ENCODE assay signal across 8 mouse cellular contexts in the genomic region with DNA sequence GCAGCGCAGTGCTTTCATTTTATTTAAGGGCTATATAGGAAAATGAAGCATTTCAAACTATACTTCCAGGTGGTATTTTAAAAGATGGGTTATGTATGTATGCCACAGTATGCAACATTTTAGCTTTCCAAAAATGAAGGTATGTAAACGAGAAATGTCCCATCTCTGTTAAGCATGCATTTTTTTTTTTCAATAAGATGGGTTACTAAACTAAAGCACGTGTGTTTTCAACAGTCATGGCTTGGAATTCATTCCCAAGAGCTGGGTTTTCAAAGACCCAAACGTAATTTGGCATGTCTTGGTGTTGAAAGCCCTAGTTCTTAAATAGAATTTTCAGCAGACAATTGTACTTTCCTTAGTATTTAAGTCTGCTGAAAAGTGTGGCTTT. TPM values are rescaled to one million over a fixed set of nuclear protein-coding genes. Genes with fewer than 3 reads are reported as not detected.
DNase-seq lines count a peak whose midpoint lies in the region; ATAC-seq and TF ChIP-seq lines count a peak whose summit lies in the region.

No protein-coding gene starts in this region.

- peak overlapping the region; percentile 88 for H3ac ChIP-seq in C2C12 (ENCODE audit: control insufficient read depth, insufficient read length, low read depth)

- 18% methylated on average over 4 of the region's 4 CpGs for WGBS in heart, embryonic 10.5 days
- 20% methylated on average over 4 of the region's 4 CpGs for WGBS in forebrain, embryonic 10.5 days
- 5% methylated on average over 4 of the region's 4 CpGs for WGBS in liver, embryonic 13.5 days (ENCODE audit: insufficient replicate concordance)

- peaks cover 47% of the 10 kb centered on the region for H3K79me2 ChIP-seq in C2C12 (ENCODE audit: control insufficient read depth, insufficient read depth)

- H3K27ac ChIP-seq in heart, embryonic 10.5 days: peak overlapping the region; percentile 98
- peak overlapping the region; percentile 100 for H3K27ac ChIP-seq in forebrain, embryonic 10.5 days
- H3K27ac ChIP-seq in liver, embryonic 13.5 days: peak overlapping the region; percentile 99

- TF ChIP-seq CTCF in C2C12 (IDR thresholded peaks at IDR 0.05; ENCODE audit: control insufficient read depth, insufficient read depth, insufficient read length): no peak

- peak overlapping the region; percentile 93 for H3K9ac ChIP-seq in liver, embryonic 13.5 days

- H3K36me3 ChIP-seq in heart, embryonic 10.5 days: peaks cover 29% of the 10 kb centered on the region
- peaks cover 31% of the 10 kb centered on the region for H3K36me3 ChIP-seq in C2C12 (ENCODE audit: control insufficient read depth, insufficient read depth)
- peaks cover 35% of the 10 kb centered on the region for H3K36me3 ChIP-seq in forebrain, embryonic 10.5 days (replicated peaks)
- H3K36me3 ChIP-seq in liver, embryonic 13.5 days: peaks cover 30% of the 10 kb centered on the region

- H3K4me3 ChIP-seq in heart, embryonic 10.5 days: peak overlapping the region; percentile 89
- peak overlapping the region; percentile 78 for H3K4me3 ChIP-seq in C2C12 (ENCODE audit: insufficient read depth, poor library complexity, severe bottlenecking)
- H3K4me3 ChIP-seq in forebrain, embryonic 10.5 days: peak overlapping the region; percentile 99
- peak overlapping the region; percentile 100 for H3K4me3 ChIP-seq in liver, embryonic 13.5 days (replicated peaks)

- H3K27me3 ChIP-seq in heart, embryonic 10.5 days (ENCODE audit: insufficient read depth, poor library complexity, severe bottlenecking): no peaks in the 10 kb centered on the region
- H3K27me3 ChIP-seq in C2C12 (ENCODE audit: control insufficient read depth, insufficient read depth, insufficient read length): no peaks in the 10 kb centered on the region
- no peaks in the 10 kb centered on the region for H3K27me3 ChIP-seq in forebrain, embryonic 10.5 days (ENCODE audit: poor library complexity, severe bottlenecking)
- no peaks in the 10 kb centered on the region for H3K27me3 ChIP-seq in liver, embryonic 13.5 days

- intact Hi-C loops in heart, postnatal 10 days (cut with DNase I): loop anchor here (1.0 to 2.0 kb wide), 3 partner anchors 39 to 73 kb away; no protein-coding TSS in a partner anchor

- peaks cover 5% of the 10 kb centered on the region; the same call in 1 of the 2 replicates for H3K4me1 ChIP-seq in heart, embryonic 10.5 days
- peaks cover 32% of the 10 kb centered on the region for H3K4me1 ChIP-seq in forebrain, embryonic 10.5 days
- peaks cover 40% of the 10 kb centered on the region for H3K4me1 ChIP-seq in liver, embryonic 13.5 days (replicated peaks)

- peaks cover 34% of the 10 kb centered on the region for H3K79me3 ChIP-seq in C2C12 (ENCODE audit: low read depth)

- peak overlapping the region; percentile 75 for H3K4me2 ChIP-seq in liver, embryonic 13.5 days

- no peak for DNase-seq in heart, embryonic 10.5 days (ENCODE audit: low spot score)
- DNase-seq in heart, postnatal 10 days: no peak
- DNase-seq in forebrain, embryonic 10.5 days (ENCODE audit: extremely low spot score, low spot score): no peak
- no peak for DNase-seq in liver, embryonic 13.5 days
- DNase-seq in ovary, postnatal 36 days (ENCODE audit: low spot score): no peak
- no peak for DNase-seq in frontal cortex, postnatal 10 days (ENCODE audit: low spot score in 2 of 2)

- no peaks in the 10 kb centered on the region for H3K9me3 ChIP-seq in heart, embryonic 10.5 days
- H3K9me3 ChIP-seq in forebrain, embryonic 10.5 days: no peaks in the 10 kb centered on the region
- H3K9me3 ChIP-seq in liver, embryonic 13.5 days (replicated peaks): no peaks in the 10 kb centered on the region

- no peak for ATAC-seq in liver, embryonic 13.5 days (ENCODE audit: low read depth)
- no peak for ATAC-seq in megakaryocyte progenitor cell, adult 5-6 weeks (replicated peaks; ENCODE audit: poor library complexity)

TF ChIP-seq in C2C12, 6 proteins besides CTCF, POLR2A, EP300 and RAD21:
- no peak for TF ChIP-seq MYOG (IDR thresholded peaks at IDR 0.05; ENCODE audit: control insufficient read depth, extremely low read depth, insufficient read length)
- no peak for TF ChIP-seq CEBPB (IDR thresholded peaks at IDR 0.05; ENCODE audit: low read depth)
- TF ChIP-seq MYOD1 (IDR thresholded peaks at IDR 0.05; ENCODE audit: control insufficient read depth, insufficient read length, low read depth): no peak
- TF ChIP-seq FOSL1 (IDR thresholded peaks at IDR 0.05; ENCODE audit: insufficient read depth, low read length, poor library complexity, severe bottlenecking): no peak
- TF ChIP-seq MAX (IDR thresholded peaks at IDR 0.05): no peak
- no peak for TF ChIP-seq USF1 (IDR thresholded peaks at IDR 0.05; ENCODE audit: low read depth)
TF ChIP-seq in C2C12: peak in this region for 0.

RNA-seq across cellular contexts. Expression of gene Eif4g2, which starts 0.9 kb away (rescaled TPM):
- polyA plus RNA-seq in heart, embryonic 10.5 days (2016; fragmentation: Nextera tagmentation; extraction: Ambion mirVana): 914 and 925 TPM in 2 replicates
- total RNA-seq in heart, postnatal 10 days (2021): 1,000 to 10,000 TPM; 1,033 to 1,045 TPM
- 386 TPM for polyA plus RNA-seq in C2C12 (2012; fragmentation: generic; extraction: Trizol)
- 1,431 and 1,439 TPM in 2 replicates for polyA plus RNA-seq in forebrain, embryonic 10.5 days (2016; fragmentation: Nextera tagmentation; extraction: Ambion mirVana)
- 429 and 601 TPM in 2 replicates for polyA plus RNA-seq in liver, embryonic 13.5 days (2015; fragmentation: Nextera tagmentation; extraction: Ambion mirVana)
- 1,230 and 1,245 TPM in 2 replicates for total RNA-seq in megakaryocyte progenitor cell, adult 5-6 weeks (2015)
- 669 and 710 TPM in 2 replicates for total RNA-seq in megakaryocyte progenitor cell, adult 5-6 weeks (2017)

RNA-seq across cellular contexts. Expression of gene Ctr9, which starts 55.0 kb away (rescaled TPM):
- polyA plus RNA-seq in heart, embryonic 10.5 days (2016; fragmentation: Nextera tagmentation; extraction: Ambion mirVana): 52.3 and 63.1 TPM in 2 replicates
- total RNA-seq in heart, postnatal 10 days (2021): 10 to 100 TPM; 28.6 to 29.2 TPM
- polyA plus RNA-seq in C2C12 (2012; fragmentation: generic; extraction: Trizol): 19.0 TPM
- 76.3 and 82.6 TPM in 2 replicates for polyA plus RNA-seq in forebrain, embryonic 10.5 days (2016; fragmentation: Nextera tagmentation; extraction: Ambion mirVana)
- polyA plus RNA-seq in liver, embryonic 13.5 days (2015; fragmentation: Nextera tagmentation; extraction: Ambion mirVana): 29.3 and 35.6 TPM in 2 replicates
- 34.7 and 37.1 TPM in 2 replicates for total RNA-seq in megakaryocyte progenitor cell, adult 5-6 weeks (2015)
- total RNA-seq in megakaryocyte progenitor cell, adult 5-6 weeks (2017): 73.5 and 78.5 TPM in 2 replicates
